Mouse (Mus musculus) megakaryocyte-erythroid progenitor cell, adult 5-6 weeks (primary cell): ENCODE results near the gene Rnf43. TPM values are rescaled to one million over a fixed set of nuclear protein-coding genes. Genes with fewer than 3 reads are reported as not detected.
A peak's percentile ranks its signal among the peaks of the same experiment; 100 is the strongest.

Experiments used
- ATAC-seq: replicated peaks from 2 replicates; pipeline ENCODE4 v1.8.0; 2016; ENCODE audit warnings: mild to moderate bottlenecking, inconsistent platforms; ENCODE audit not compliant: severe bottlenecking, poor library complexity, low FRiP score, low TSS enrichment
- total RNA-seq, 2 experiments: library from RNA; stranded (forward) in 1 of 2; stranded (reverse) in 1 of 2; fragments of 200-1000, 215-1000 nt in 1 of 2; fragments of >200 nt in 1 of 2; fragmentation: Nextera tagmentation in 1 of 2; gene quantifications; 2 replicates each; pipeline ENCODE4 v1.2.3; 2014 to 2017

The Rnf43 gene
- total RNA-seq, 2 experiments from 2014 or later = 3.1 to 4.2 TPM

DNA sequence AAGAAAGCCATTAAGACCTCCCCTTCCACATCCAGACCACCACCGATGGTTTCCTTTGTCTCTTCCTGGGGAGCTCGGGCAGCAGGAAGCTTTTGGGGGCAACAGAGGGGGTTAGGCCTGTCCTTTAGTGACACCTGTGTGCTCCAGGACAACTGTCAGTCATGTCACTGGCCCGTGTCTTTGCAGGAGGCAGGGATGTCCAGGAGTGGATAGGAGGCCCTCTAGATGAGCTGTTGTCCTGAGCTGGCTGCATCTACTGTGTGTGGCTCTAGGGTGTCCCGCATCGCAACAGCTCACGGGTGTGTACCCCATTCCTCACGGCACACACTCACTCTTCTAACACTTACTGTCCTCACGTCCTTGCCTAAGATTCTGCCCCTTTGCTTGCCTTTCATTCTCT lies 90.7 kb downstream of the Rnf43 start:
- ATAC-seq = no peak

DNA sequence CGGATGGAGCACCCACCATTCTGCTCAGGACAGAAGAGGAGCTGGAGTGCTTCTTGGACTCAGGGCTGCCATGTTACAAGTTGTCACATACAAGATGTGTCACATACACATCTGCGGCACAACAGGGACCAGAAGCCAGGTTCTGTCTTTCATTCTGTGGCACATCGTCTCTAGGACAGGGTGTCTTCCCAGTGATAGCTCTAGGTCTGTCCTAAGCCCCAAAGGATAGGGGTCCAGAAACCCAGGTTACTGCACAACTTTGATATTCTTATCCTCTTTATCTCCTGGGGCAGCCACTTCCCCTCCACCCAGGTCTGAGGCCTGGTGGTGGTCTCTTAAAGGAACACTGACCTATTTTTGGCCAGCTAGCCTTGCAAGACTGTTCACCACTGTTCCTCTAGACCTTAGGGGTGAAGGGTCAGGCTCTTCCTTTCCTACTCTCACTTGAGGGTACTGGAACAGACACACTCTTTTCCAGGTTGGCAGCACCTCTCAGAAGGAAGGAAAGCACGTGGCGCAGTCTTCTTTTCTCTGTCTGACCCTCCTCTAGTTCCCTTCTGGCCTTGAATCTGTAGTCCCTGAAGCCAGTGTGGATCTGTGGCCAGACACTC lies 91.5 kb downstream of the Rnf43 start:
- ATAC-seq = no peak

DNA sequence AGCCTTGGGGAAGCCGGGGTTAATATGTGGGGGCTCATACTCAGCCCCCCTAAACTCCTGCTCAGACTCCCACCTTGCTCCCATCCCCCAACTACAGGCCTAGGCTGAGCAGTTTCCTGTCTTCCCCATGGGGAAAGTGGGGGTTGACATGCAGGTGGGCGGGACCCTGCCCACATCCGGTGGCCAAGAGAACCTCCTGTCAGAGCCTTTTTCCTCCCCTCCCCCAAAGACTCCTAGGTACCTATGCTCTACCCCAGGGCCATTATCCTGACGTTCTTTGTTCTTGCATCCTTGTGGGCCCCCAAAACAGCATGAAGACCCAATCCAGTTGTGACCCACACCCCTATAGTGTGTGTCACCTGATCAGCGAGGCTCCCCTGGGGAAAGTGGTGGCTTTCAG lies 92.1 kb downstream of the Rnf43 start:
- ATAC-seq = no peak

DNA sequence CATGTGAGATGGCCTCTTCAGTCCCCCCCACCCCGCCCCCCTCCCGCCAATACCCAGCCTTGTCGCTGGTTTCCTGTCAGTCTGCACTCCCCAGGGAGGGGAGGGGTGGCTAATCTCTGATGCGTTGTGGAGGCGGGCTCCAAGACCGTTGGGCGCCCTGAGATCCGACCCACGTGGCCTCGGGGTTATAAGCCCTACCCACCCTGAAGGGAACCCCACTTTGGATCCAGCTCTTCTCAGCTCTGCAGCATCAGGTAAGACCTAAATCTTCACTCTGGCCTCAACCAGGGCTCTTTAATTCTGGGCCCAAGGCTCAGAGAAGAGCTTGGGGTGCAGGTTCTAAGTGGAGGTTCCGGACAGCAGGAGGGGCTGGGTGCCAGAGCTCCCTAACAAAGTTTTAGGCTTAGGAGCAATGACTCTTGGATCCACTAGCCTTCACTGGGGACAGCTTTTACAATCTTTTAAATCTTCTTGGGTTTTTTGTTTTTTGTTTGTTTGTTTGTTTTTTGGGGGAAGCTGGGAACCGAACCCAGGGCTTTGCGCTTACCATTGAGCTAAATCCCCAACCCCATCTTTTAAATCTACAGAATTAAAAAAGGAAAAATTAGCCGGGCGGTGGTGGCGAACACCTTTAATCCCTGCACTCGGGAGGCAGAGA lies 93.0 kb downstream of the Rnf43 start:
- ATAC-seq = peak; percentile 43

GRCm38 (mm10) chr11:87756251-87756820 lies 93.8 kb downstream of the Rnf43 start:
- no peak for ATAC-seq

- ATAC-seq = no peak
Measured at GRCm38 (mm10) chr11:87757001-87757954, 94.8 kb downstream of the Rnf43 start.

GRCm38 (mm10) chr11:87758161-87758911 lies 95.8 kb downstream of the Rnf43 start:
- peak; percentile 10 for ATAC-seq

DNA sequence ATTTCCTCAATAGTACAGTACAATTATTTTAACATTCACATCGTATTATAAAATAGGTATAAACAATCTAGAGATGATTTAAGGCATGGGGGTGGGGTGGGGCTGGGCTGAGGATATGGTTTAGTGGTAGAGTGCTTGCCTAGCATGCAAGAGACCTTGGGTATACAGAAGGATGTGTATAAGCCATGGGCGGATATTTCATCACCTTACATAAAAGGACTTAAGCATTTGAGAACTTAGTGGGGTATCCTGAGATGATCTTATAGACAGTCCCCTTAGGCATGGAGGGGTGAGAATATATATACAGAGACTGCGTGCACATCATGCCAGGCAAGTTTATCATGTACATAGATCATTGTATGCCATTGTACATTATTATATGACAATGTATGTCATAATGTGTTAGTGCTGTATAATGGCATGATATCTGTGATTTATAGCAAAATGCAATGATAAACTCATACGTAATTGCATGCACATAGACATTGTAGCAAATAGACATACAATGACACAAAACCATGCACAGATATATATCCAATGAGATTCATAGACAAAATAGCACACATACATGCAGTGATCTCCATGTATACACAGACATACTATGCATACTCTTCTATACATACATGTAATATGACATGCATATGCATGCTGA lies 96.6 kb downstream of the Rnf43 start:
- ATAC-seq = peak; percentile 4

GRCm38 (mm10) chr11:87759609-87760005 lies 97.1 kb downstream of the Rnf43 start:
- ATAC-seq = peak; percentile 22

DNA sequence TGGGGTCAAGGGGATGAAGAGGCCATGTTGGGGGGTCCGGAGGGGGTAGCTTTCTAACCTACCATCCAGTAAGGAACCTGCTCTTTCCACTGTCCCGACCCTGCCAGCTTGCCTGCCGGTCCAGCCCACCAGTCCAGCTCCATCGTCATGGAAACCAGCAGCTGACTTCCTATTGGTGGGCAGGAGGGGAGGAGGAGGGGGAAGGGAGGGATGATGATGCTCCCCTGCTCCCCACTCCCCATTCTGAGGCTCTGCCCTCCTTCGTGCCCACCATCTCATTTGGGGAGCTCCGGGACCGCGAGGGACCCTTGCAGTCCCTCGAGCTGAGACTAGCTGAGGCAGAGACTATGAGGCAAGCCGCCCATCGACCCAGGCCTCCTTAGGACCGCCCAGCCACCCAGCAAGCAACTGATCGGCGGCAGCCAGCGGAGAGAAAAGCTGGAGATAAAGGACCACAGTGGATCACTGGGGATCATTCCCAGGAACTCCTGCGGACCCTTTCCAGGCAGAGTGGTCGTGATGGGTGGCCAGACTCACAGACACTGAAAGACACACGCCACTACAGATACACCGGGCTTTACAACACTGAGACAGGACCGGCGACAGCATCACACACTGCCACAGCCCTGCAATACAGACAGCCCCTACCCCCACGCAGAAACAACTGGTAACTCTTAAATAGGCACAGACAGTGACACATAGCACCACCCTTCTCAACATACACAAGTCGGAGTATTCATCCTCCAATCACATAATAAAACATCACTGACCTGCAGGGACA lies 98.0 kb downstream of the Rnf43 start, which contains the start of gene Tspoap1:
TSS of gene Tspoap1 (plus strand) at position 241 of the 781 bp plus-strand sequence.
- ATAC-seq = no peak

GRCm38 (mm10) chr11:87761181-87761721 lies 98.7 kb downstream of the Rnf43 start:
- ATAC-seq = no peak

- ATAC-seq = no peak
Measured at GRCm38 (mm10) chr11:87761806-87762701, 99.5 kb downstream of the Rnf43 start.

DNA sequence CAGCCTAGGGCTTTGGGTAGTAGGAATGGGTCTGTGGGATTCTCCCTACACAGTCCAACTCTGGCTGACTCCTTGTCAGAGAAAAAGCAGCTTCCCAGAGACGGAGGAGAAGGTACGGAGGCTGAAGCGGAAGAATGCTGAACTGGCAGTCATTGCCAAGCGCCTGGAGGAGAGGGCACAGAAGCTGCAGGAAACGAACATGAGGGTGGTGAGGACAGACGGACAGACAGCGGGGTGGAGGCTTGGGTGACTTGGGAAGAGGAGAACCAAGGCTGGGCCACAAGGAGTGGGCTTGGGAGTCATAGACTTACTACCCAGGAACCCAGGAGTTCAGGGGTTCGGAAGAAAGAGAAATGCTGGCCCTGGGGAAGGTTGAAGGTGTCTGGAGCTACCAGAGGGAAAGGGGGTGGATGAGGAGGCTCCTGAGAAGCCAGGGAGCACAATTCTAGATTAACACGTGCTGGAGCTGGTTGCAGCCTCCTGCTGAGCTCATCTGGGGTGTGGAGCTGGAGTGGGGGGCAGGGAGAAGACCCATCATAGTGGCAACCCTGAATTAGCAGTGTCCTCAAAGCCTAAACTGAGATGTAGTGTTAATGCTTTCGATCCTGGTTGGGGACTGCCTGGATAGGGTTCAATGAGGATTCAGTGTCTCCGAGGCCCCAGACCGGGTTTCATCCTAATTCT lies 100.3 kb downstream of the Rnf43 start:
- no peak for ATAC-seq

DNA sequence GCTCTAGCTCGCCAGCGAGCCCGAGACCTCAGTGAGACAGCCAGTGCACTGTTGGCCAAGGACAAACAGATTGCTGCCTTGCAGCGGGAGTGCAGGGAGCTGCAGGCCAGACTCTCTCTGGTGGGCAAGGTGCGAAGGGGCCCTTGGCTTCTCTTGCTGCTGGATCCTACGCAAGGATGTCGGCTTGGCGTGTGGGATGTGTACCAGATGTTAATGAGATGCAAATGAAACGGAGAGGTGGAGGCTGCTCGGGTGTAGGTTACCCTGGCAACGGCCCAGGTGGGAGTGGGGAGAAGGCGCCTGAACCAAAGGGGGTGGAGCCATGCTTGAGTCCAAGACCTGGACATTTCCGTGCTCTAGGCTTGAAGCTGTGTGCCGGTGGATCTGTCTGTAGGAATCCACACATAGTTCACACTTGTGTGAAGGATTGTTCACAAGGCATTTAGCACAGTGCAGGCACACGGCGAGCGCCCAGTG lies 101.0 kb downstream of the Rnf43 start:
- ATAC-seq = no peak

GRCm38 (mm10) chr11:87763988-87764876 lies 101.7 kb downstream of the Rnf43 start:
- no peak for ATAC-seq
